Mouse (Mus musculus): ENCODE results near the gene Fam161a.

DNA sequence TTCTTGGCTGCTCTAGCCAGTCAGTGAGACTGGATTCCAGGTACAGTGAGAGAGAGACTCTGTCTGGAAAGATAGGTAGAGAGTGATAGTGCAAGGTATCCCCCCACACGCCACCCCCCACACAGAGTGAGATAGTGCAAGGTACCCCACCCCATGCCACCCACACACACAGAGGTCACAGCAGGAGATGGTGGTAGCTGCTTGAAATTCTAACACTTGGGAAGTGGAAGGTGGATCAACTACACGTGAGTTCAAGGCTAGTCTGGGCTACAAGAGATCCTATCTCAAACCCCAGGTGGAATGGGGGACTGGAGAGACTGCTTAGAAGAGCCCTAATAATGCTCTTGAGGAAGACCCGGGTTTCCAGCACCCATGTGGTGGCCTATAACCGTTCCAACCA lies 26.3 kb upstream of the Fam161a start:
- TF ChIP-seq POLR2A (IDR thresholded peaks at IDR 0.05; ENCODE audit: borderline replicate concordance, insufficient read depth, low read length) (no peak), CTCF (IDR thresholded peaks at IDR 0.05; ENCODE audit: borderline replicate concordance, insufficient read depth, low read depth, low read length) (no peak)
